Mouse (Mus musculus) kidney, postnatal 36 days (tissue): ENCODE measurements at regions not wholly inside any gene's neighbourhood (a gene's known extent, or its start where the extent isn't known, plus 50 kb on each side); places are given as distances from the start of the nearest gene placed in this dataset.

ENCODE experiments used
- DNase-seq, 2 experiments: peaks; one replicate each; pipeline ENCODE4 v3.0.0; 2021 to 2022; ENCODE audit warnings: mixed read lengths in 2 of 2

- no peak for DNase-seq
Measured at GRCm38 (mm10) chr16:93533205-93533604, 70.7 kb downstream of the Setd4 start.

GRCm38 (mm10) chr16:93531937-93532336, 71.9 kb downstream of the Setd4 start:
- no peak for DNase-seq

GRCm38 (mm10) chr16:93522485-93522884, 81.4 kb downstream of the Setd4 start:
- no peak for DNase-seq

GRCm38 (mm10) chr16:93520481-93520880, 83.4 kb downstream of the Setd4 start:
- no peak for DNase-seq

GRCm38 (mm10) chr16:93518620-93519019, 85.2 kb downstream of the Setd4 start:
- DNase-seq, result no peak

GRCm38 (mm10) chr16:93516793-93517192, 87.1 kb downstream of the Setd4 start:
- DNase-seq, result no peak

- no peak for DNase-seq
Measured at GRCm38 (mm10) chr16:93515456-93515941, 88.4 kb downstream of the Setd4 start.

GRCm38 (mm10) chr16:93513616-93514041, 90.2 kb downstream of the Setd4 start:
- DNase-seq, result no peak

- no peak for DNase-seq
Measured at GRCm38 (mm10) chr16:93511988-93512387, 91.9 kb downstream of the Setd4 start.

GRCm38 (mm10) chr16:93511517-93511916, 92.3 kb downstream of the Setd4 start:
- no peak for DNase-seq

- DNase-seq, result no peak
Measured at GRCm38 (mm10) chr16:93498800-93499199, 105.1 kb downstream of the Setd4 start.

- DNase-seq, result no peak
Measured at GRCm38 (mm10) chr16:93493337-93494002, 110.4 kb downstream of the Setd4 start.

GRCm38 (mm10) chr16:93486646-93487550, 117.0 kb downstream of the Setd4 start:
- DNase-seq, result no peak

GRCm38 (mm10) chr16:93469957-93470356, 133.9 kb downstream of the Setd4 start:
- no peak for DNase-seq

- no peak for DNase-seq
Measured at GRCm38 (mm10) chr16:93465741-93466140, 138.1 kb downstream of the Setd4 start.

- no peak for DNase-seq
Measured at GRCm38 (mm10) chr16:93464898-93465297, 139.0 kb downstream of the Setd4 start.

- DNase-seq, result no peak
Measured at GRCm38 (mm10) chr16:93463405-93463804, 140.5 kb downstream of the Setd4 start.

GRCm38 (mm10) chr16:93462286-93462610, 141.6 kb downstream of the Setd4 start:
- DNase-seq, result no peak

- DNase-seq, result no peak
Measured at GRCm38 (mm10) chr16:93461406-93462285, 142.2 kb downstream of the Setd4 start.

- DNase-seq, result no peak
Measured at GRCm38 (mm10) chr16:93459497-93460240, 144.2 kb downstream of the Setd4 start.

- no peak for DNase-seq
Measured at GRCm38 (mm10) chr16:93458598-93459496, 145.0 kb downstream of the Setd4 start.
